ENCODE assay signal across 20 mouse cellular contexts in genomic region chr2:59233294-59233923, GRCm38 (mm10).
DNase-seq lines count a peak whose midpoint lies in the region; ATAC-seq and TF ChIP-seq lines count a peak whose summit lies in the region.
"Had no signal": no experiment of that assay in that cellular context is flagged by ENCODE, and none has a peak within 500 bp of the region (broad histone marks: within the 10 kb centered on the region; RNA-seq: fewer than 3 reads in every experiment).

No protein-coding gene starts in this region.

- H3K9me3 ChIP-seq in heart, embryonic 15.5 days (replicated peaks) = no peaks in the 10 kb centered on the region
- H3K9me3 ChIP-seq: forebrain, embryonic 13.5 days; hindbrain, embryonic 13.5 days; midbrain, embryonic 13.5 days; neural tube, embryonic 15.5 days had no signal

- peak; percentile 44; the same call in 1 of the 2 replicates for ATAC-seq in heart, embryonic 15.5 days (replicated peaks; ENCODE audit: insufficient number of reproducible peaks, insufficient read depth, low FRiP score, low read depth)
- ATAC-seq in megakaryocyte, adult 5-6 weeks (ENCODE audit: poor library complexity, severe bottlenecking) = no peak
- ATAC-seq: forebrain, embryonic 13.5 days; midbrain, embryonic 13.5 days had no signal

- no peaks in the 10 kb centered on the region for H3K27me3 ChIP-seq in heart, adult 2 months (ENCODE audit: control insufficient read depth, insufficient read depth, low read length)
- H3K27me3 ChIP-seq in heart, embryonic 15.5 days = no peaks in the 10 kb centered on the region
- H3K27me3 ChIP-seq in small intestine, adult 2 months (ENCODE audit: control insufficient read depth, insufficient read depth, low read length) = no peaks in the 10 kb centered on the region
- H3K27me3 ChIP-seq: forebrain, embryonic 13.5 days; hindbrain, embryonic 13.5 days; midbrain, embryonic 13.5 days; neural tube, embryonic 15.5 days had no signal

- peaks cover 2% of the 10 kb centered on the region; the same call in 1 of the 2 replicates for H3K36me3 ChIP-seq in heart, adult 2 months (ENCODE audit: control insufficient read depth, insufficient read depth, low read length)
- H3K36me3 ChIP-seq in heart, embryonic 15.5 days = peaks cover 4% of the 10 kb centered on the region; the same call in 1 of the 2 replicates
- H3K36me3 ChIP-seq in small intestine, adult 2 months (ENCODE audit: control insufficient read depth, insufficient read depth, low read length) = no peaks in the 10 kb centered on the region; the same call in 1 of the 2 replicates
- H3K36me3 ChIP-seq: midbrain, embryonic 13.5 days; neural tube, embryonic 15.5 days had no signal

- peak overlapping the region; percentile 32; the same call in 1 of the 2 replicates for H3K27ac ChIP-seq in heart, adult 2 months
- H3K27ac ChIP-seq in heart, embryonic 15.5 days = peak overlapping the region; percentile 82
- H3K27ac ChIP-seq in small intestine, adult 2 months (ENCODE audit: insufficient read depth, low read depth, low read length) = peak overlapping the region; percentile 74
- H3K27ac ChIP-seq: forebrain, embryonic 13.5 days; hindbrain, embryonic 13.5 days; kidney, postnatal 0 days; macrophage; midbrain, embryonic 13.5 days; neural tube, embryonic 15.5 days had no signal

- intact Hi-C loops in heart, adult 2 months (cut with DNase I) = loop anchor here (5.0 kb wide), 1 partner anchor 71 kb away; the partner anchor contains the start of genes Ccdc148 and Pkp4
- intact Hi-C loops in heart, postnatal 25 days (cut with DNase I) = loop anchor here (5.0 kb wide), 1 partner anchor 44 kb away; no protein-coding TSS in a partner anchor

- no peak overlapping the region for H3K9ac ChIP-seq in heart, adult 2 months (ENCODE audit: low read depth, low read length)
- no peak overlapping the region for H3K9ac ChIP-seq in heart, embryonic 15.5 days
- H3K9ac ChIP-seq: forebrain, embryonic 13.5 days; hindbrain, embryonic 13.5 days; lung, embryonic 14.5 days; midbrain, embryonic 13.5 days; neural tube, embryonic 15.5 days had no signal

- TF ChIP-seq POLR2A in heart, adult 2 months (IDR thresholded peaks at IDR 0.05; ENCODE audit: insufficient read depth, low read depth, low read length) = no peak
- TF ChIP-seq POLR2A in small intestine, adult 2 months (IDR thresholded peaks at IDR 0.05; ENCODE audit: low read depth, low read length) = no peak

- H3K4me2 ChIP-seq in heart, embryonic 15.5 days = no peak overlapping the region
- H3K4me2 ChIP-seq: forebrain, embryonic 13.5 days; hindbrain, embryonic 13.5 days; liver, embryonic 11.5 days; lung, embryonic 14.5 days; midbrain, embryonic 13.5 days; neural tube, embryonic 15.5 days had no signal

- H3K4me1 ChIP-seq in heart, adult 2 months (ENCODE audit: control insufficient read depth, insufficient read depth, low read length) = peaks cover 9% of the 10 kb centered on the region
- H3K4me1 ChIP-seq in heart, embryonic 15.5 days (replicated peaks) = peaks cover 22% of the 10 kb centered on the region
- peaks cover 20% of the 10 kb centered on the region for H3K4me1 ChIP-seq in small intestine, adult 2 months (ENCODE audit: control insufficient read depth, insufficient read depth, insufficient read length, low read length)
- H3K4me1 ChIP-seq: hindbrain, embryonic 13.5 days; neural tube, embryonic 15.5 days had no signal

- DNase-seq in heart, adult 2 months = no peak
- DNase-seq in heart, postnatal 25 days (ENCODE audit: low spot score) = no peak
- DNase-seq in cerebellum, postnatal 25 days = peak; percentile 43 to 56
- no peak for DNase-seq in testis, postnatal 14 days (ENCODE audit: low spot score)
- DNase-seq: adrenal gland, postnatal 36 days; left cerebral cortex, postnatal 4 days; lung, embryonic 14.5 days; right cerebral cortex, postnatal 4 days; thymus, adult 2 months had no signal

- WGBS in heart, adult 2 months = 66% methylated on average over 13 of the region's 13 CpGs
- 45% methylated on average over 13 of the region's 13 CpGs for WGBS in heart, embryonic 15.5 days
- WGBS in small intestine, adult 2 months = 92% methylated on average over 13 of the region's 13 CpGs

- TF ChIP-seq CTCF in heart, adult 2 months (IDR thresholded peaks at IDR 0.05) = no peak
- no peak for TF ChIP-seq CTCF in small intestine, adult 2 months (IDR thresholded peaks at IDR 0.05; ENCODE audit: extremely low read depth, insufficient read length, insufficient replicate concordance, low read depth, low read length)

- H3K4me3 ChIP-seq in heart, adult 2 months = no peak overlapping the region
- H3K4me3 ChIP-seq in heart, embryonic 15.5 days = no peak overlapping the region
- H3K4me3 ChIP-seq in small intestine, adult 2 months (ENCODE audit: low read depth, low read length) = no peak overlapping the region
- H3K4me3 ChIP-seq: forebrain, embryonic 13.5 days; hindbrain, embryonic 13.5 days; midbrain, embryonic 13.5 days; myocyte; neural tube, embryonic 15.5 days had no signal

- TF ChIP-seq EP300 in heart, adult 2 months (IDR thresholded peaks at IDR 0.05; ENCODE audit: insufficient read depth, low read depth, low read length) = no peak

- H3K79me2 ChIP-seq in heart, adult 2 months (replicated peaks; ENCODE audit: control insufficient read depth, insufficient read depth, low read length) = no peaks in the 10 kb centered on the region

Comparison
In these comparisons a context has a peak if more than half of its experiments do, and no peak if none do; other contexts are left out.
1. DNase-seq: peak in cerebellum, postnatal 25 days (2 of 2); none in heart, adult 2 months (0 of 2), heart, postnatal 25 days (single experiment) and testis, postnatal 14 days (single experiment).
2. H3K27ac ChIP-seq: peak in every context shown above with its lines; median percentile 82 in heart, embryonic 15.5 days; 74 in small intestine, adult 2 months; 32 in heart, adult 2 months.